Mouse (Mus musculus) thymus, postnatal 4 days (tissue): Measurements from ENCODE around the gene Magi2.

ENCODE experiments used
- DNase-seq: peaks from one replicate; pipeline ENCODE4 v3.0.0; 2021

Magi2 gene

GRCm38 (mm10) chr5:20620596-20621511 lies 1394.0 kb downstream of the Magi2 start:
- no peak for DNase-seq

GRCm38 (mm10) chr5:20622417-20622816 lies 1395.6 kb downstream of the Magi2 start:
- DNase-seq, result no peak

- DNase-seq, result no peak
Observed at GRCm38 (mm10) chr5:20622837-20623573, 1396.2 kb downstream of the Magi2 start.

GRCm38 (mm10) chr5:20625117-20625516 lies 1398.3 kb downstream of the Magi2 start:
- no peak for DNase-seq

GRCm38 (mm10) chr5:20628954-20629601 lies 1402.2 kb downstream of the Magi2 start:
- DNase-seq, result no peak

- DNase-seq, result no peak
Observed at GRCm38 (mm10) chr5:20634046-20634769, 1407.4 kb downstream of the Magi2 start.

GRCm38 (mm10) chr5:20634822-20635221 lies 1408.0 kb downstream of the Magi2 start:
- no peak for DNase-seq

- no peak for DNase-seq
Observed at GRCm38 (mm10) chr5:20637300-20637989, 1410.6 kb downstream of the Magi2 start.

GRCm38 (mm10) chr5:20642196-20642595 lies 1415.4 kb downstream of the Magi2 start:
- no peak for DNase-seq

- DNase-seq, result no peak
Observed at GRCm38 (mm10) chr5:20643741-20644140, 1416.9 kb downstream of the Magi2 start.

- DNase-seq, result no peak
Observed at GRCm38 (mm10) chr5:20646947-20647346, 1420.1 kb downstream of the Magi2 start.

- no peak for DNase-seq
Observed at GRCm38 (mm10) chr5:20653425-20654185, 1426.8 kb downstream of the Magi2 start.

- DNase-seq, result no peak
Observed at GRCm38 (mm10) chr5:20654766-20655472, 1428.1 kb downstream of the Magi2 start.

- no peak for DNase-seq
Observed at GRCm38 (mm10) chr5:20657056-20657455, 1430.2 kb downstream of the Magi2 start.

GRCm38 (mm10) chr5:20667601-20668000 lies 1440.8 kb downstream of the Magi2 start:
- no peak for DNase-seq

- DNase-seq, result no peak
Observed at GRCm38 (mm10) chr5:20668736-20669355, 1442.0 kb downstream of the Magi2 start.

GRCm38 (mm10) chr5:20669456-20669855 lies 1442.6 kb downstream of the Magi2 start:
- no peak for DNase-seq

GRCm38 (mm10) chr5:20671826-20672225 lies 1445.0 kb downstream of the Magi2 start:
- DNase-seq, result no peak

GRCm38 (mm10) chr5:20674523-20674922 lies 1447.7 kb downstream of the Magi2 start:
- no peak for DNase-seq

- DNase-seq, result no peak
Observed at GRCm38 (mm10) chr5:20675163-20675665, 1448.4 kb downstream of the Magi2 start.
